Mouse (Mus musculus): ENCODE measurements around the gene M1ap.

The M1ap gene

DNA sequence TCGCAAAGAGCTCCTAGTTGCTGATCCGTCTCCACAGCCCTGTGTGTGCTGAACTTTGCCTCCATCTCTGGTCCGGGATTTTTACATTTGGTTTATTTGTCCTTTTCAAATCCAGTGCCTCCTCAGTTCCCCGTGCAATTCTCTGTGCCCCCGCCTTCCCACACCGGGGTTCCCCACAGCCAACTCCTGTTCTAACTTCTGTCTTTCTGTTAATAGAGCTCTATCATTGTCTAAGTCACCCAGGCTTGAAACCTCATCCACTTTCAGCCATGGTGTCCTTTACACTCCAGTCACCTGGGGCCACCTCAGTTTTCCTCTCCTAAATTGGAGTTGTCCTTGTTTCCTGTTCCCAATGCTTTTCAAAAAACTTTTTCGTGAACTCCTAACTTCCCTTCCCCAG is 64.6 kb downstream of the M1ap start:
- no peak for DNase-seq

DNA sequence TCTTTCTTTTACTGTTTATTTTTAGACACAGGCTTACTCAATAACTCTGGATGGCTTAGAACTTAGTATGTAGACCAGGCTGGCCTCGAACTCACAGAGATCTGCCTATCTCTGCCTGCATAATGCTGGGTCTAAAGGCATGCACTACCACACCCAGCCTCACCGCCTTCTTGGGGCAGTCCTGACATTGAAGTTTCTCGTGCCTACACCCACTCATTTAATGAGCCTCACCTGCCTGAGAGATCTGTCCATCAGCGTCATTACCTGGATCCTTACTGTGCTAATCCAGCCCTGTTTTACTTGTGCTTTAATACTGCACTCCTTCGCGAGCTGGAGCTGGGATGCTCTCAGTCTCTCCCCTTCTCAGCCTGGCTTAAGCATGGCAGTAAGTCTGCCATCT is 65.1 kb downstream of the M1ap start:
- DNase-seq: no peak

DNA sequence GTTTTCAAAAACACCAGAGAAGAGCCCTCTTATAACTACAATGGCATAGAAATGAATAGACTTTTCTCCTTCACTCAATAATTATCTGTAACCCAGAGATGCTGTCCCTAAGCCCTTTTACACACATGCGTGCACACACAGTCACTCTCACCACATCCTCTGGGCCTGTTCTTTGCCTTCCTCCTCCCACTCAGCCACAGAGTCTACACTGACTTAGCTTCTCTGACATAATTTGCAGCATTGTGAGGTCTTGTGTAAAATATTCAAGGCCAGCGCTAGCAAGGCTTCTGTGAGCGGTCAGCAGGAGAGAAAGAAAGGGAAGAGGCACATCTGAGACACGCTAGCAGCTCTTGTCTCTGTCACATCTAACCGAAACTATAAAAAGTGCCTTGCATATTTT is 66.7 kb downstream of the M1ap start:
- DNase-seq: no peak

DNA sequence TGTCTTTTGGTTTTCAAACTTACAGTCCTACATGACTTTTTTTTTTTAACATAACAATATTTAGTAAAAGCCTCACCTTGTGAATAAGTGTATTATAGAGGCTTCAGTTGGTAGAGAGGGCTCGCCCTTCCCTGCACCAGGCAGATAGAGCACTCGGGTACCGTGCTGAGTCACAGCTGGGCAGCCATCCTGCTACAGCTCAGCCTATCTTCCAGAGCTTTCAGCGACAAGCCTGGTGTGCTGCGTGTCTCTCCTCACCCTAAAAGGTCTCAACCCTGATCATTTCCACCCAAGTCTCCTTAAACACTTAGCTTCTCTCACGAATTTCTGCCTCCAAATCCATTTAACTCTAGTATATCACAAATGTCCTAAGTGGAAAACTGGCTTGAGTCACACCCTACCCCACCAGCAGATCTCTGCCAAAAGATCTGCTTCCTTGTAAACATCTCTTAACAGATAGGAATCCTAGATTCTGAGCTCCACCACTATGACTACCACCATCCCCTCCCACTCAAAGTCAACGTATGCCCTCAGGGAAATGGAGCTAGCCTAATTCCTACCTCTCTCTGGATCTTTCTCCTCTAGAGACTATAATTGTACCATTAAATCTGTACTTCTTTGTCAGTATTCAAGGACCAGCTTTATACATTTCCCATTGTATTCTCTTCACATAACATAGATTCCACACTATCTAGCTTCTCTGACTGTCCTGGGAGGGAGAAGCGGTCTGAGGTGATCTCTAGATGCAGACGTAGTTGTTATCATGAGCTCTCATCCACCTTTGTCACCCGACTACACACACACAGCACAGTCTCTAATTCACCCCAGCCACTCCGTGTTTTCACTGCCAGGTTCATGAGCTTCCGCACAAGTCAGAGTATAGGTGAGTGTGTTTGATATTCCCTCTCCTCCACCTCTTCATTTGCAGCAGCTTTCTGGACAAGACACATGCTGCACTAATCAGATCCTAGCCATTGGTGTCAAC is 68.1 kb downstream of the M1ap start:
- DNase-seq: no peak

DNA sequence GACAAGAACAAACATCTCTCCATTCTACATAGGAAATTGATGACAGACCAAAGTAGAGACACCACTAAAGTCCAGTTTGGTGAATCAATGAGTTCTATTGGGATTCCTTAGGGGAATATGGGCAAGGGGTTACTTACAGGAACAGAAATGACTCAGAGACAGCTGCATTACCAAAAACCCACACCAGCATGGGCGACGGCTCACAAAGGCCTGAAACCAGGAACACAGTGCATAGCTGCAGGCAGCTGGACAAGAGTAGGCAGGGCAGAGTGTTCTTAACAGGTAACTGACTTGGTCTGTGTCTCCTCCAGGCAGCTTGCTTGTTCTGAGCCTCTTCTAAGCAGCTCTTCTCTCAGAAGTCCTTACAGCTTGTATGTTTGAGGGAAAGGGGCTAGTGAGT is 69.0 kb downstream of the M1ap start:
- DNase-seq: no peak

DNA sequence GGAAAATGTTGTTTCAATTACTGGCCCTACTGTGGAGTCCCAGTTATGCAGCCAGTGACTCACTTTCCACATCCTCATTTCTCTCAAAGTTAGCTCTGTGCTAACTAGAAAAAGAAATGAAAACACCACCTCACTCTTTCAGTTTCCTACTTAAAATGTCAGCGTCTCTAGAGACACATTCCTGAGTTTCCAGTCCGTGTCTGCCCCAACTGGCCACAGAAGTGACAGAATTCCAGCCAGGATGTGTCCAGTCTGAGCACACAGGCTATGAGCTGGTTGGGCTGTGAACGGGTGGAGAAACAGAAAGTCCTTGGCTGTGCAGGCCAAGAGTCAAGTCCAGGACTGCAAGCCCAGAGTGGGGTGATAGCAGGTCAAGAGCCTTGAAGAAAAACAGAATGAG is 70.5 kb downstream of the M1ap start:
- peak; percentile 41 for DNase-seq

DNA sequence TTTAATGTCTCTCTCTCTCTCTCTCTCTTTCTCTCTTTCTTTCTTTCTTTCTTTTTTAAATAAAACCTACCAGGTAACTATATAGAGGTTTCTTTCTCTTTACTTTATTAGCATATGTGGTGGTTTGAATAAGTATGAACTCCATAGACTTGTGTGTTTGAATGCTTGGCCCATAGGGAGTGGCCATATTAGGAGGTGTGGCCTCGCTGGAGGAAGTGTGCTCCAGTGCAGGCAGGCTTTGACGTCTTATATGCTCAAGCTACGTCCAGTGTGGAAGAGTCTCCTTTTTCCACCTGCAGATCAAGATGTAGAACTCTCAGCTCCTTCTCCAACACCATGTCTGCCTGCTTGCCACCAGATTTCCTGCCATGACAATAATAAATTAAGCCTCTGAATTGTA is 72.3 kb downstream of the M1ap start:
- DNase-seq: no peak

DNA sequence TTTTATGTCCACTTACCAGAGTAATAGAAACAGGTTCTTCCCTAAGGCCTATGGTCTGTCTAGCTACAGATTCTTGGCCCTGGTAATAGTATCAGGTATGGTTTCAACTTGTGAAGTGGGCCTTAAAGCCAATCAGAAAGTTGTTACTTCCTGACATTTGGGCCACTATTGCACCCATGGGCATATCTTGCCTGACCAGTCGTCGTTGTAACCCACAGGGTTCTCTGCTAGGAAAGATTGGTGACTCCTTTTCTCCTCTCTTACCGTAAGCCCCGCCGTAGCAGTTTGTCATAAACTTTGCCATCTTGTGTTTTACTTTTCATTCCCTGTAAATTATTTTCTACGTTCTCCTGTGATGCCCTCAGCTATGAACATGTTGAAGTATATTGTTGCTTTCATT is 73.4 kb downstream of the M1ap start:
- no peak for DNase-seq

DNA sequence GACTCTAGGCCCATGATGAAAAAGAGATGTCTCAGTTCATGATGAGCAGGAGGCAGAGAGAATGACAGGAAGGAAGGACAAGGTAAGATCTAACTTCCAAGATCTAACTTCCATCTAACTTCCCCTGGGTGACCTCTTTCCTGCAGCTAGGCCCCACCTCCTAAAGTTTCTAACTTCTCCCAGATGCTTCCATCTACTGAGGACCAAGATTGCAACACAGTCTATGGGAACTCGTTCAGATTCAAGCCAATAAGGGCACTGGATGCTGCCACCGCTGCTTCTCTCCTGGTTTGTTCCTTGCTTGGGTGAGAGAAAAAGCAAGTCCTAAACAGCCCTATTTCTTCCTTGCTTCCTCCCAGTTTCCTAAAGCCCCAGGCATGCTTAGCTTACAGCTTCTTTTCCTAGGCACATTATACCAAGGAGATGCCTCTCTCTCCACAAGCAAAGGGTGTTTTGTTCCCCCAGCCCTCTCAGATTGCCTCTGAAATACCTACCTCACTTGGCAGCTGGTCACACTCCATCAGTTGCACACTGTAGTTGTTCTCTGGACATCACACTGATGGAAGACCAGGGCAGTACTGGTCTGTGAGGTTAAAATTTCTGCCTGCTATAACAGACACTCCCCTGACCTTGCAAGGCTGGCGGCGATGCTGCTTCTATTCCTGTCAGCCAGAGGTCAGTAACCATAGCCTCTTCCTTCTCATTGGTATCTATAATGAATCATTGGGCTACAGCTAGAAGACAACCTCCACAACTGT is 74.3 kb downstream of the M1ap start:
- DNase-seq: no peak

DNA sequence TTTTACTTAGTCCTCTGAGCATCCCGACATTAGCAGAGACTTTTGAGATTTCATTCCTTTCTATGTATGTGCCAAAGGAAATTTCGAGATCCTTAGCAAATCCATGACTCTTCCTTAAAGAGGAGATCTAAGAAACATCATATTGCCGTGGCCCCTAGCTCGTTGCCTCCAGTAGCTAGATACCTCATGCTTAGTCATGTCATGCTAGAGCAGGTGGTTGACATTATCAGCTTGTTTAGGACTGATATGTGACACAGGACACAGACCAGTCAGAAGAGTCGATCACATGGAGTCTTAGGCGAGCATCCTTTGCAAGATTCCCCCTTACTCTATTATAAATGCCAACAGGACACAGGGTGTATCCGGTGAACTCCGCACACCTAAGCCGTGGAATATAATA is 76.3 kb downstream of the M1ap start:
- DNase-seq: no peak

DNA sequence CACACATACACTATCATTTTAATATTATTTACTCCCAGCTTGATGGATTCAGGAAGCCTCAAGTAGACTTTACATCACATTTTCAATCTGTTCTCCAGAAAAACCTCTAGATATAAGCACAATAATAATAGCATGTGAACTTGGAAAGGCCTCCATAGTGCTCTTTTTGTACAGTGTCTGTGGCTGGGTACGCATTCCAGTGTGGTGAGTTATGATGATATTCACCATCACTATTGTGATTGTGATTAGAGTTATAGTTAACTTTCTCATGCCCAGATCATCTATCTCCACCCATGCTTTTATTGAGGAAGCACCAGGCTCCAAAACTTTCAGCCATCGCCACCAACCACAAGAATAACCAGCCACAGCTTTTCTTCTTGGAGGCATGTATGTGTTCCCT is 77.1 kb downstream of the M1ap start:
- no peak for DNase-seq

DNA sequence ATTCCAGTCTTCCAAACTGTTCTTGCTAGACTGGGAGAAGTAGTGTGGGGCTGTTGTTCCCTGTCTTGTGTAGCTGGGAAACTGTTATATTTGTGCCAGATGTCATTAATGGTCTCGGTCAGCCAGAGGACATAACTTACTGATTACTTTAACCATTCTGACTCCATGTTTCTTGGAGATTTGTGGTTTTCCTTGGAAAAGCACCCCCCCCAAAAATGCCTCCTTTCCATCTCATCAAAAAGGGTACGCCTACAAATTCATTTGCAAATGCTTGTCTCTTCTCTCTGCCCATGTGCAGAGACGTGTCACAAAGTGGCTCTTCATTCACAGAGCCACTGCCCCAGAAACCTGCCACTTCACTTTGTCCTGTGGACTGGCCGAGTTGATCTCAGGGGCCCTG is 77.7 kb downstream of the M1ap start:
- DNase-seq: no peak

DNA sequence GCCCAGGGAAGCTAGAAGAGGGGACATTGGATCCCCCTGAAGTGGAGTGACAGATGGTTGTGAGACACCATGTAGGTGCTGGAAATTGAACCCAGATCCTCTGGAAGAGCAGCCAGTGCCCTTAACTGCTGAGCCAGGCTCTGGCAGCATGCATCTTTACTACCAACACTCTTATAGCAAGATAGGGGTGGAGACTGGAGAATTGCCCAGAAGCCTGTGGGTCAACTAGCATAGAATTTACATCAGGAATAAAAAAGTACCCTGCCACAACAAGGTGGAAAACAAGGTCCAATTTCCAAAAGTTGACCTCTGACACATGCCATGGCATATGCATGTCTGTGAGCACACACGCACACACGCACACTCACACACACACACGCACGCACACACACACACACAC is 78.5 kb downstream of the M1ap start:
- DNase-seq: no peak

DNA sequence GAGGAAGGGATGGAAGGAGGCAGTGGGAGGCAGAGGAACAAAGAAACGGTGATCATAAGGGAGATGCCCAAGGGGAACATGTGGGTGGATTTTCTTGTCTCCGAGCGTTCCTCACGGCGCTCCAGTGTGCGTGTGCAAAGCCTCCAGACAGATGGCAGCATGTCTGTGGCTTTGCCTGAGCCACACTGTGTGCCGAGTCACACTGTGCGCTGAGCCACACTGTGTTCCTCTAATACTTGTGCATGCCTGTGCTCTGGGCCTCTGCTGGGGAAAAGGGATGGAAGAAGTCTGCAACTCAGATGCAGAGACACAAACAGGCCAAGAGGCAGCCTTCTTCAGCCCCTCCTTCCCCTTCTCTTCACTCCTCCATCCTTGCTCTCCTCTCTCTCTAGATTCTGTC is 80.6 kb downstream of the M1ap start:
- DNase-seq: no peak

DNA sequence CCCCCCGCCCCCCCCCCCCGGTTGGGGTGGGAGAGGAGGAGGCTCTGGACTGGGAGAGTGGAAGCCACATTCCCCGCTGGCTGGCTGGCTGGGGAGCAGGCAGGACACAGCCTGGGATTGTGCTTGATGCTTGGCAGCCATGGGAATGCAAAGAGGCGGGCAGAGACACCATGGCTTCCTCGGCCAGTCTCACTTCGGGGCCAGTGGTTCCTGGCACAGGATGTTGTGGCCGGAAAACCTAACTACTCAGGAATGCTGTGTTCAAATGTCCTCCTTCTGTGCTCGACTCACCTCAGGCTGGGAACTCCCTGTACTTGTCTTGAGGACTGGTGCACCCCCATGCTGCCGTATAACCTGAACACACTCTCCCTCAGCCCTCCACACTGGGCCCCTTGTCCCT is 81.0 kb downstream of the M1ap start:
- no peak for DNase-seq

DNA sequence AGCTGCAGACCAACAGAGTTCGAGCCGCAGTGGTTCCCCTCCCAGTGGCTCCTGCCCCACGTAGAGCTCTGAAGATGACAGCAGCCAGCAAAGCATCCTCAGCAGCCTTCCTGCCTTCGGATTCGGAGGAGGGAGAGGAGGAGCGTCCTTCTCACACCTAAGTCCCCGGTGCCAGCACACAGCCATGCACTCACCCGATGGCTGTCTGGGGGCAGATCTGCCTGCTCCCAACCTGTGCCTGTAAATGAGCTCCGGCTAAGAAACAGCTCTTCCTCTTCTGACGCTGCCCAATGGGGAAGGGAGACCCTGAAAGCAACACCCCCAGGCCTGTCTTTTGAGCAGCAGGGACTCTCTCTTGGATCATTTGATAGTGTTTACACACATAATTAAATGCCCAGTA is 83.1 kb downstream of the M1ap start:
- no peak for DNase-seq

DNA sequence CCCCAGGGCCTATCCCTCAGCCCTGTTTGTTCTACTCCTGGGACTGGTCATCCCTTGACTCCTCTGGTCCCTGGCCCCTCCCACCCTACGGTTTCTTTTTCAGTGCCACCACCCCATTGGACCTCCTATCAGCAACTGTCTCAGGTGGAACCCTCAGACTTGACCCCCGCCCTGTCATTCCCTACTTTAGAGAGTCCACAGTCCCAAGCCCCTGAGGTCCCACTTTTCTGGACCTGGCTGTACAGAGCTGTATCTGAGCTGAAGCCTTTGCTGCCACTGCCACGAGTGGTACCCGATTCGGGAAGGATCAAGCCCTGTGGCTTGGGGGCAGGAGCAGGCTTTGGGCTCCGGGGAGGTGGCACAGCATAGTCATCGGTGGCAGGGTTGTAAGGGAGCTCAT is 84.4 kb downstream of the M1ap start:
- no peak for DNase-seq

DNA sequence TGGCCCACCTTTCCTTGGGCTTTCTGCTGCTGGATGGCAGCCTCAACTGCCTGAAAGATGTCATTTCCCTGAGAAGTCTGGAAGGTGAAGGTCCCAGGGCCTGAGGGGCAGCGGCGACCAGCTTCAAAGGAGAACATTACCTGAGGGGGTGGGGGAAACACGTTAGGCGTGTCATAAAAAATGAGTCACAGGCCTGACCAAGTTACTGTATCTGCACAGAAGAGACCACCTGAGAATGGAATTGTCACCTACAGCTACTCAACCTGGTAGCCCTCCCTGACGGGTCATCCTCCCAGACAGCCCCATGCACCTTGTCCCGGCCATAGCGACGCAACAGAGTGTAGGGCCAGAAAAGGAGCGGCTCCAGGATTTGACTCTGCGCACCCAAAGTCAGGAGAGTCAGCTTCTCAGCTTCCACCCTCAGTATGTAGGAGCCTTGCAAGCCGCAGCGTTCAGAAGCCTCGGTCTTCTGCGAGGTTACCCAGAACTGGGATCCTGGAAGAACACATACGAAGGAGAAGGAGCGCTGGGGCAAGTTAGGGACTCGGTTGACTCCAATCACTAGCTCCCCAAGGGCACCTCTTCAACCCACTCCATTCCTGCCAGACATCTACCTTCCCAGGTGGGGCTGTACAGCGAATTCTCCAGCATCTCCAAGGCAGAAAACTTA is 85.4 kb downstream of the M1ap start:
- no peak for DNase-seq

DNA sequence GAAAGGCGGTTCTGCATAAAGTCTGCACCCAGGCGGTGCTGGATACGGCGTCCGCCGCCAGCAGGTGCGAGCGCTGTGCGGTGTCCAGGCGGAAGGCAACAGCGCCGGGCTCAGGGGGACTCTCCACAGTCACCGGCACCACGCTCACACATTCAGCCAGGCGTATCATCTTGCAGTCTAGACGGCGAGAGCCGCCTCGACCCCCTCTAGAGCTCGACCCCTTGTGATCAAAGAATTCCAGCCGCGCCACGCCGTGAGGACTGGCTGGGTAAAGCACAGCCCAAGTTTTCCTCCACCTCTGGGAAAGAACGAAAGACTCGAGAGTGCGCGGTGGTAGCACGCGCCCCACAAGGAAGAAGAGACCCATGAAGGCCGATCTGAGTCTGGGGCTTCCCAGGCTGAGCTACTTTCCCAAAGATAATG is 86.1 kb downstream of the M1ap start:
- DNase-seq: peak; percentile 55

DNA sequence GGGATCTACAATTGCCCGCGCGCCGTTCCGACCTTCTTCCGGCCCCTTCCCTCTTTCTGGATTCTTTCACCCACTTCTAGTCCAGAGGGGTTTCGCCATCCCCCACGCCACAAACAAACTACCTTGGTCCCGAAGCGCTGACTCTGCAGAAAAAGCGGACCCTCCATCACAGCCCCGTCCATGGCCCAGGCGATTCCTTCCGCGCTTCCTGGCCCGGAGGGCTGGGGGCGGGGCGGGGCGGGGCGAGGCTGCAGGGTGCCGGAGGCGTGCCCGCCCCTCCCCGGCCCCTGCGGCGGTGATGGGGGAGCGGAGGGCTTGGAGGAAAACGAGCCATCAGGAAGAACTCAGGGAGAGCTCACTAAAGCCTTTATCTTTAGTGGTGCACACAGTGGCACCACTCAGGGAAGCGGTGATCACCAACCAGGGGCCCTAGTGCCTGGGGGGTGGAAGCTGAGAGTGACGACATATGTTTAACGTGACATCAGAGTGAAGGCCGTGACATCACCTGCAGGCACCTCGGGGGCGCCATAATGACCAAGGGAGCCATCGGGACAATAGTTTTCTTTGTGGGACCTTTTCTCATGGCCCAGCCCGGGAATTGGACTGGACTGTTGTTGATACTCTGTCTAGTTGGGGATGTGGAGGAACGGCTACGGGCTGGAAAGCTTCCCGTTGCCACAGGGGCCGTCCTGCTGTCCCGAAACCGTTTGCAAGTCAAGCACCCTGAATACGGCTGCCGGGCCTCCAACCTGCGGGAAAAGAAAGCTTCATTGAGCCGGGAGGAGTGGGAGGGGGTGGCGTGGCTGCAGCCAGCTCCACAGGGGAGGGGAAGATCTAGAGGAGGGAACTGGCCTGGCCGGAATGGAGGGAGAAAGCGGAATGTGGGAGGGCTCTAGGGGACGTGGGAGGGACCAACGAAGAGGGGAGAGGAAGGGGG is 86.8 kb downstream of the M1ap start, which contains the start of the genes Dok1 and Loxl3:
TSS of gene Dok1 (minus strand) at position 223 of the 937 bp plus-strand sequence.
TSS of gene Loxl3 (plus strand) at position 925 of the 937 bp plus-strand sequence.
- peak; percentile 79 for DNase-seq

DNA sequence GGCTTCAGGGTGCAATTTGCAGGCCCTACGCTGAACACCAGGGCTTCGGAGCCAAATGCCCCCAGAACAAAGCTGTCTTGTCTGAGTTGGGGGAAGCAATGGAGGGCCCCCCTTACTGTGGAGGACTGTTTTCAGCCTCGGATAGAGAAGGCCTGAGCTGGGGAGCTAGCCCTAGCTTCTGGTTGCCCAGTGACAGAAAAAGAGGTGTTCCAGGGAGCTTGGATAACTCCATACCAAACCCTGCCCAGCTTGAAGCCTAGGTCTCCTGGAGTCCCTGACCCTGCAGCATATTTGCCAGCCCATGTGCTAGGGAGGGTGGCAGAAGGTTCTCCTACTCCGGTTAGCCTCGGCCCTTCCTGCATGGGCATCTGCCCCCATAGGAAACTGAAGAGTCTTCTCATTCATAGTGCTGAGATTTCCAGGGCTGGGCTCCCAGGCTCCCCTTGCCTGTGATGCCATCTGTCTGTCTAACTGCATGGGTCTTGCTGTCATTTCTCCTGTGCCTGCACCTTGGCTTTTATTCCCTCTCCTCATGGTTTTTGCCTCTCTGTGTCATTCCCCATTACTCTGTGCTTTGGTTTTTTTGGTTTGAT is 87.9 kb downstream of the M1ap start:
- no peak for DNase-seq

DNA sequence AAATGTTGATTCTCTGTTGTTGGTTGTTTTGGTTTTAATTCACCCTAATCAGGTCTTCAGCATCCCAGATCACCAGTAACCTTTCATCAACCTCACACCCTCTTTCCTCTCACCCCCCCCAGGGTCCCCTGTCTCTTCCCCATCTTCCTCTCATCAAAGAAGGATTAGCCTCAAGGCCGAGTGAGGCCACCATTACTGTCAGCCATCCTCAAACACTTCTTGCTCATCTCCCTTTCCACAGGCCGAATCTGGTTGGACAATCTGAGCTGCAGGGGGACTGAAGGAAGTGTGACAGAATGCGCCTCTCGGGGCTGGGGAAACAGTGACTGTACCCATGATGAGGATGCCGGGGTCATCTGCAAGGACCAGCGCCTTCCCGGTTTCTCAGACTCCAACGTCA is 90.5 kb downstream of the M1ap start:
- DNase-seq: no peak

Measured in kidney, postnatal 14 days (tissue).